Mouse (Mus musculus) bone marrow, adult 2 months (tissue): ENCODE measurements around the gene Cdh12.

Source experiments
- CTCF ChIP-seq: fragments of 200-500 bp; IDR thresholded peaks from 2 replicates; pipeline ENCODE4 v1.5.1; 2011; ENCODE audit warnings: low read length, control low read depth; ENCODE audit not compliant: control insufficient read depth, insufficient read depth
- POLR2A ChIP-seq: fragments of 200-500 bp; IDR thresholded peaks from 2 replicates; pipeline ENCODE4 v1.6.1; 2011; ENCODE audit warnings: low read depth, mild to moderate bottlenecking, control low read depth, low read length, borderline replicate concordance; ENCODE audit not compliant: control insufficient read depth

GRCm38 (mm10) chr15:21355356-21356101, 906.5 kb downstream of the Cdh12 start:
- TF ChIP-seq CTCF (no peak), POLR2A (no peak)
